Mouse (Mus musculus): ENCODE results near the gene Lims1. TPM values are rescaled to one million over a fixed set of nuclear protein-coding genes. Genes with fewer than 3 reads are reported as not detected.
A peak's percentile ranks its signal among the peaks of the same experiment; 100 is the strongest.

The Lims1 gene
- total RNA-seq, 2 experiments from 2014 or later = 58.1 to 69.6 TPM

DNA sequence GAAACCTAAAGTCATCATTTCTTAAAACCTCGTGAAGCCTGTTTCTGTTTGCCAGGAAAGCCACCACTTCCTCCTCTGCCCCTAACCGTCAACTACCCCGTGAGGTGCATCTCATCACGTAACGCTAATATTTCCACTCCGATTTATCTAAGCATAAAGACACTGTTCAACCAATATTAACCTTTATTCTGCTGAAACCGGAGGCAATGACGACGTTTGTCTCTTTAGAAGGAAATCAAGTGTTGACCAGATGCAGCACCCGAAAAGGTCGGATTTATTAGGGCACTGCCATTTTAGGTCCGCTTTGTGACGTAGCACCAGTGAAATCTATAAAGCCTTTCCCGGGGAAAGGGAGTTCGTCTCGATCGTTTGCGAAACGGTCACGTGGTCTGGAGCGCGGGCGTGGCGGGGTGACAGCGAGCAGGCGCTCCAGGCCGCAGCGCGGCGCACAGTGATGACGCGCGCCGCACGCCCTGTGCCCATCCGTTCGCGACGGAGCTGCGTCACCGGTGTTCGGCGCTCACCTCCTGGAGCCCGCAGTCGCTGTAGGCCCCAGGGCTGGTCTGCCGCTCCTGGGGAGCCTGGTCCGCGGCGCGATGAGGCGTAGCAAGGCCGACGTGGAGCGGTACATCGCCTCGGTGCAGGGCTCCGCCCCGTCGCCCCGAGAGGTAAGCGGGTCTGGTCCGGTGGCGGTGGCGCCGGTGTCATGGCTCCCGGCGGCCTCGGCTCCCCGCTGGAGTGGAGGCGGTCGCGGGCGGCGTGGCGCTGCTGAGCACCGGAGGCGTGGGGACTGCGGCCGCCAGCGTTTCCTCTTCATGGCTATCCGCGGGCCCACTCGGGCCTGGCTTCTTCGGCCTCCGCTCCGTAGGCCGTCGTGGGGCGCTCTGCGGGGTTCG is 123.4 kb downstream of the Lims1 start, which contains the start of gene Ranbp2:
TSS of gene Ranbp2 (plus strand) at position 537 of the 896 bp plus-strand sequence.
- peak; percentile 98 for DNase-seq

DNA sequence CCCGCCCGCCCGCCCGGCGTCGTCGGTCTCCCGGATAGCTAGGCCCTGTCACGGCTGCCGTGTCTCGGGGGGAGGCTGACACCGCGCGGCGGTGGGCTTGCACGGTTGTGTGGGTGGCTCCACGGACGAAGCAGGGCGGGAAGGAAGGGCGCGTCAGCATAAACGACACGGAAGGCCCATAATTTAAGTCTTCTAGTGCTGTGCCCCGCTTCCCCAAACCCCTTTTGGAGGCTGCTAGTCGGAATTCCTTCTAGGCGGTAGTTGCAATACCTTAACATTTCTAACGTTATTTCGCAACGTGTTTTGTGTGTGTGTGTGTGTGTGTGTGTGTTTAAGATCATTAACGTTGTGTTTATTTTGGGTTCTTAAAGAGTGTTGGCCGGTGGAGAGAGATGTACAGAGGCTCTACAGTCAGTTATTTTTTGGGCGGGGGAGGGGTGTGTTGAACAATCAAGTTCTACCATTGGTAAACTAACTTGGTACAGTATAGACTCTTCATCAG is 124.1 kb downstream of the Lims1 start:
- no peak for DNase-seq

DNA sequence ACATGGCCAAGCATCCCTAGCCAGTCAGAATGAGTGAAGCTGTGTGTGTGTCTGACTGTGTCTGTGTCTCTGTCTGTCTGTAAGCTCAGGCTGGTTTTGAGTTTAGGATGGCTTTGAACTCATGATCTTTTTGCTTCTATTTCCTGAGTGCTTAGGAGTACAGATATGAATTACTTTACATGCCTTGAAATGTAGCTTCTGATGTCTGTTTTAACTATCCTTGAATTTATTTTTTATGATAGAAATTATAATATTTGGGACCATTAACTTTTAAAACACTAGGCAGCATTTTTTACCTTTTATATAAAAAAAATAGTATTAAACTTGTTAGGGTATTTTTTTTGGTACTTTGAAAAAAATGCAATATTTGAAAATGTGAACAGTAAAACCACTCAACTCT is 128.3 kb downstream of the Lims1 start:
- no peak for DNase-seq

DNA sequence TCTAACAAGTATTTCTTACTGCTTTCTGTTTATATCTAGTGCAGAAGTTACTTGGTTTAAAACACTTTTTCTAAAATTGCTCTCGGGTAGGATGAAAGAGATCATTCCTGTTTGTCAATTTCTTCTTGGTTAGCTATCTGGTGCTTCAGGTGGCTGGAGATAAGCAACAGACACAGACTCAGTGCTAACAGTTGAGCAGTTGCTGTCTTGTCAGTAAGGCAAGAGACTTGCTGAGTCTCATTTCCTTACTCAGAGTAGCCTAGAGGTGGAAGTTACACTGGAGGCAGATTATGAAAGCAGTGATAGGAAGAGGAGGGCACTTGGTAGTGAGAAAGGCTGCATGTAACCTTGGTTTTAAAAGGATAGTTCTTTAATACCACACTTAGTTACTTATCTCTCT is 128.9 kb downstream of the Lims1 start:
- DNase-seq = no peak

DNA sequence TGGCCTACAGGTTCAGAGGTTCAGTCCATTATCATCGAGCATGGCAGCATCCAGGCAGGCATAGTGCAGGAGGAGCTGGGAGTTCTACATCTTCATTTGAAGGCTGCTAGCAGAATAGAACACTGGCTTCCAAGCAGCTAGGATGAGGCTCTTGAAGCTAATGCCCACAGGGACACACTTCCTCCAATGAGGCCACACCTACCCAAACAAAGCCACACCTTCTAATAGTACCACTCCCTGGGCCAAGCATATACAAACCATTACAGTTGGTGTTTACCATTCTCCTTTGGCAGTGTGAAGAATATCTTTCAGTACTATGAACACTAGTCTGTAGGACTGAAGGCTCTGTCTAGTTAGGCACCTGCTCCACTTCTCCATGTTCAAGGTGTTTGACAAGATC is 136.6 kb downstream of the Lims1 start:
- DNase-seq = no peak

Other genes starting within 250 kb of the Lims1 start
- gene AW822073, start 98.5 kb upstream of the Lims1 start, total RNA-seq (2021) = not detected
- not detected for gene Duxf3, start 90.8 kb upstream of the Lims1 start, total RNA-seq (2021)
- not detected for gene Gm4981, start 86.8 kb upstream of the Lims1 start, total RNA-seq (2021)
- gene Gcc2, start 68.0 kb upstream of the Lims1 start, total RNA-seq (2021) = 10 to 100 TPM; 33.3 to 45.1 TPM
- 10 to 100 TPM; 61.2 to 63.2 TPM for gene Ranbp2, start 123.5 kb downstream of the Lims1 start, total RNA-seq (2021)
- gene Ccdc138, start 174.5 kb downstream of the Lims1 start, total RNA-seq (2021) = 1 to 10 TPM; 3.4 to 5.0 TPM

Data from adrenal gland, postnatal 10 days (tissue).